Mouse (Mus musculus): ENCODE results near the gene Tmem230.

DNA sequence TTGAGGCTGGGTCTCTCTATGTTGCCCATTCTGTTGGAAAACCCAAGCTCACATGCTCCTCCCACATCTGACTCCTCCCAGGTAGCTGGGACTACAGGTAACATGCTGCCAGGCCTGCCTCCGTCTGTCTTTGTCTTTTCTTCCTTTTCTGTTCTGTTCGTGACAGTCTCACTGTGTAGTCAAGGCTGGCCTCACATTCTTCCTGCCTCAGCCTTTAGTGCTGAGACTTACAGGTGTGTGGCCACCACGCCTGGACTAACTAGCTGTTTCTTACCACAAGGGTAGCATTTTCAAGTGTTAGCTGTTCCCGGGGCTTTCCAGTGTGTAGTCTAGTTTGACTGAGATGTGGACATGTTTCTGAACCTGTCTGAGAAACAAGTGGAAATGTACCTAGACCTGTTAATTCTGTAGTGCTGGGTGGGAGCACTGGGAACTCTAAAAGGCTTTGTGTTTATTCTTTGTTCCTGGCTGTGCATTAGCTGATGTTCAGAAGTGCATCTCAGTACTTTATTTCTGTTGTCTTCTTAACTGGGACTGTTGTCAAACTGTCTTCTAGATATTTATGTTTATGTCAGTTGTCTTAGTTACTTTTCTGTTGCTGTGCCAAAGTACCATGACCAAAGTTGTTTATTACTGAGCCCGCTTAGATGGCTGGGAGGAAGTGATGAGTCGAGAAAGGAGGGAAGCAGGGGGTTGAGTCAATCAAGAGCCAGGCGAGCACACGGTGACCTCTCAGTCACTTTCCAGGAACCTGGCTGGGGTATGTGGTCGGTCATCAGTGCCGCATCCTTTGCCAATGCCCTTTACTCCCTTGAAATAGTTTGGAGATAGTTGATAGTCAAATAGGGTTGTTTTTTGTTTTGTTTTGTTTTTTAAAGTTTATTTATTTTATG is 34.2 kb upstream of the Tmem230 start:
- TF ChIP-seq TAL1 (IDR thresholded peaks at IDR 0.05; ENCODE audit: low read length) (no peak), GATA1 (IDR thresholded peaks at IDR 0.05; ENCODE audit: low read length) (no peak)
